Mouse (Mus musculus) neural tube, embryonic 13.5 days (tissue): ENCODE data around the gene Zfp398. TPM values are rescaled to one million over a fixed set of nuclear protein-coding genes. Genes with fewer than 3 reads are reported as not detected.

Experiments used
- ATAC-seq: fragments of 200-750 bp; cut with Nextera tagmentation; 2 replicates; pipeline ENCODE4 v1.8.0; 2017; ENCODE audit warnings: low read depth, mild to moderate bottlenecking, moderate TSS enrichment, moderate library complexity
- H3K27ac ChIP-seq: fragments of 300-500 bp; sonication (generic); replicated peaks from 2 replicates; pipeline ENCODE4 v1.5.1; 2015; ENCODE audit warnings: moderate library complexity, mild to moderate bottlenecking, inconsistent platforms
- H3K27me3 ChIP-seq: fragments of 300-500 bp; sonication (generic); 2 replicates; pipeline ENCODE4 v1.6.1; 2015; ENCODE audit warnings: mild to moderate bottlenecking, inconsistent platforms
- H3K36me3 ChIP-seq: fragments of 300-500 bp; sonication (generic); 2 replicates; pipeline ENCODE4 v1.6.1; 2015; ENCODE audit warnings: mild to moderate bottlenecking, inconsistent platforms
- H3K4me1 ChIP-seq: fragments of 300-500 bp; sonication (generic); replicated peaks from 2 replicates; pipeline ENCODE4 v1.6.1; 2015; ENCODE audit warnings: inconsistent platforms
- H3K4me2 ChIP-seq: fragments of 300-500 bp; sonication (generic); 2 replicates; pipeline ENCODE4 v1.6.1; 2015; ENCODE audit warnings: inconsistent platforms, mild to moderate bottlenecking, moderate library complexity
- H3K4me3 ChIP-seq: fragments of 300-500 bp; sonication (generic); 2 replicates; pipeline ENCODE4 v1.5.1; 2015; ENCODE audit warnings: mild to moderate bottlenecking, inconsistent platforms
- H3K9ac ChIP-seq: fragments of 300-500 bp; sonication (generic); 2 replicates; pipeline ENCODE4 v1.6.1; 2015; ENCODE audit warnings: moderate library complexity, mild to moderate bottlenecking, inconsistent platforms
- H3K9me3 ChIP-seq: fragments of 300-500 bp; sonication (generic); 2 replicates; pipeline ENCODE4 v1.6.1; 2016; ENCODE audit warnings: inconsistent platforms
- WGBS: fragments of 180-500 bp; shearing (Covaris S2); methylation state at CpG from one replicate; pipeline ENCODE4 v1.1.7; 2015; 5-methylcytosine and 5-hydroxymethylcytosine counted together
- polyA plus RNA-seq: library from polyadenylated mRNA; unstranded; fragments of >200 nt; fragmentation: Nextera tagmentation; extraction: Ambion mirVana; gene quantifications from 2 replicates; pipeline ENCODE4 v1.2.1, GENCODE M21; 2015

The Zfp398 gene
- polyA plus RNA-seq, 1 experiment from 2014 or later, result 15.7 TPM

GRCm38 (mm10) chr6:47877461-47878132, 42.1 kb downstream of the Zfp398 start:
- H3K4me3 ChIP-seq, result peak overlapping the region; percentile 93
- no peaks in the 10 kb centered on the region for H3K9me3 ChIP-seq
- peak overlapping the region; percentile 96 for H3K4me2 ChIP-seq
- peaks cover 21% of the 10 kb centered on the region for H3K4me1 ChIP-seq
- peak overlapping the region; percentile 96 for H3K9ac ChIP-seq
- peak; percentile 96 for ATAC-seq
- H3K27ac ChIP-seq, result peak overlapping the region; percentile 99
- H3K27me3 ChIP-seq, result no peaks in the 10 kb centered on the region
- H3K36me3 ChIP-seq, result peaks cover 30% of the 10 kb centered on the region
- under 1% methylated on average over 70 of the region's 71 CpGs for WGBS

DNA sequence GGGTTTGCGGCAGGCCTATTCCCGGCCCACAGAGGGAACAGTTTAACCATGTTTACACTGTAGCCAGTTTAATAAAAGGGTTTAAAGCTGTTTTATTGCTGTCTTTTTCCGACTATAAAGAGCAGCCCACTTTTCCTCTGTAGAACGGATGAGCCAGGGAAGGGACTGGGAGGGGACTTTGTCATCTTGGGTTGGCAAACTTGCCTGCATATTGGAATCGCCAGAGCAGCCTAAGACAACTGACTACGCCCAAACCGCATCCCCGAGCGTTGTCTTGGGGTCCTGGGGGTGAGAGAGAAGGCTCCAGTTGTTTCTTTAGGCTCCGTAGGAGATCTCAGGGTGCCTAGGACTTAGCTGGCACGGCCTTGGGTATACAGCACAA, 42.7 kb downstream of the Zfp398 start:
- Histone ChIP-seq H3K36me3 (peaks cover 36% of the 10 kb centered on the region), H3K9me3 (no peaks in the 10 kb centered on the region), H3K4me3 (peak overlapping the region; percentile 93), H3K4me1 (peaks cover 21% of the 10 kb centered on the region), H3K27me3 (no peaks in the 10 kb centered on the region), H3K27ac (peak overlapping the region; percentile 99), H3K9ac (peak overlapping the region; percentile 96), H3K4me2 (peak overlapping the region; percentile 96)
- ATAC-seq, result peak; percentile 12
- under 1% methylated on average over 11 of the region's 11 CpGs for WGBS

DNA sequence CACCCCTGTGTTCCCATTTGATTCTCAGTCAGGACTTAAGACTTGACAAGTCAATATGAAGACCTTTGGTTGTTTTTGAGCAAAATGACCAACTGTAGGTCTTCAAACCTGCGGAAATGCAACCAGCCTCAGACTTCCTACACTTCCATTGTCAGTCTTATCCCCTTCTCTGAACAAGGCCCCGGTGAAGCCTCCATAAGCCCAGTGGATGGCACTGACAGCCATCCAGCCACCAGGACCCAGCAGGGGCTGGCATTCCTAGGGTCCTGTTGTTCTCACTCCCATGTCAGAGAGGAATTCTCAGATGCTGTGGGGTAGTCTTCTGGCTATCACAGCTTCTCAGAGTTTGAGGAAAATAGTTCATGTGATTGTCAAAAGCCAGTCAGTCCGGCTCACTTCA, 43.1 kb downstream of the Zfp398 start:
- ATAC-seq, result no peak
- Histone ChIP-seq H3K27me3 (no peaks in the 10 kb centered on the region), H3K4me1 (peaks cover 21% of the 10 kb centered on the region), H3K27ac (peak overlapping the region; percentile 99), H3K4me3 (peak overlapping the region; percentile 93), H3K36me3 (peaks cover 40% of the 10 kb centered on the region), H3K4me2 (peak overlapping the region; percentile 96), H3K9ac (peak overlapping the region; percentile 96), H3K9me3 (no peaks in the 10 kb centered on the region)
- WGBS, result 47% methylated on average over 3 of the region's 3 CpGs

DNA sequence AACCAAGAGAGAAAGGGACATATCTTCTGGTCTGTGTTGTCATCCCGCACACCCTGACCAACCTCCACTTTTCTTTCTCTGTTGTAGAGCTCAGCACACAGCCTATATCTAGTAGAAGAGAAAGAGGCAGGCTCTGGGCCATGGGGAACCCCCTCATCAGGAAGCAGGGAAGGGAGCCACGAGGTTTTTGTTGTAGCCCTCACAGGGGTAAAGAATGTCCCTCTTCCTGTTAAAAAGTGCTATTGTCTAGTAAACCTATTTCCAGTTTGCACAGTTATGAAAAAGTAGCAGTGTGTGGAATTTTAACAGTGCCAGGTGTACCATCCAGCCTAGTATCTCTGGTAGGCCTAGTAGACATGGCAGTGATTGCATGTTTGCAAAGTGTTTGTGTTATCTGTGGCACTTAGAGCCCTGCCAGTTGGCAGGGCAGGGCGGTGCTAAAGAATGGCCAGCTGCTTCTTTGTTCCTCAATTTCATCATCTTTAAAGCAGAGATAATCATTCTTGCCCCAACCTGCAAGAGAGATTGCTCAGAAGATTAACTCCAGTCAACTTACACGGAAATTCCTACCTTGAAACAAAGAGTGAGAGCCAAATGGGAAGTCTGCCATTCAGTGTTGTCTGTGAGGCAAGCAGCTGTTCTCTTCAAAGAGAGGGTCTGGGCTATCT, 43.7 kb downstream of the Zfp398 start:
- H3K36me3 ChIP-seq, result peaks cover 46% of the 10 kb centered on the region
- no peaks in the 10 kb centered on the region for H3K9me3 ChIP-seq
- 72% methylated on average over 4 of the region's 4 CpGs for WGBS
- H3K27ac ChIP-seq, result no peak overlapping the region
- peak overlapping the region; percentile 96 for H3K4me2 ChIP-seq
- peaks cover 21% of the 10 kb centered on the region for H3K4me1 ChIP-seq
- no peaks in the 10 kb centered on the region for H3K27me3 ChIP-seq
- H3K9ac ChIP-seq, result peak overlapping the region; percentile 96
- H3K4me3 ChIP-seq, result peak overlapping the region; percentile 93
- no peak for ATAC-seq

DNA sequence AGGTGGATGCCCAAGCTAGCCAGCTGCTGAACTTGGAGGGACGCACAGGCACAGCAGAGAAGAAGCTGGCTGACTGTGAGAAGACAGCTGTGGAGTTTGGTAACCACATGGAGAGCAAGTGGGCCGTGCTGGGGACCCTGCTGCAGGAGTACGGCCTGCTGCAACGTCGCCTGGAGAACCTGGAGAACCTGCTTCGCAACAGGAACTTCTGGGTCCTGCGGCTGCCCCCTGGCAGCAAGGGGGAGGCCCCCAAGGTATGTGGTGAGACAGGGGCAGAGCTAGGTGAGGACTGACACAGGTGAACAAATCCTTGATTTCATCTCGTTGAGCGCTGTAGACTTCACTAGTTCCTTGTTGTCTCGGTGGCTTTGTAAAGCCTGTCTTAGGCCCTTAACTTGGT, 44.7 kb downstream of the Zfp398 start:
- H3K4me2 ChIP-seq, result 0 out of 2 replicates have a peak overlapping the region, but pooled peaks have one; percentile 96
- peaks cover 21% of the 10 kb centered on the region for H3K4me1 ChIP-seq
- no peak for ATAC-seq
- H3K27me3 ChIP-seq, result no peaks in the 10 kb centered on the region
- H3K4me3 ChIP-seq, result no peak overlapping the region
- H3K9ac ChIP-seq, result no peak overlapping the region
- no peaks in the 10 kb centered on the region for H3K9me3 ChIP-seq
- H3K27ac ChIP-seq, result no peak overlapping the region
- H3K36me3 ChIP-seq, result peaks cover 55% of the 10 kb centered on the region
- WGBS, result 97% methylated on average over 10 of the region's 10 CpGs

DNA sequence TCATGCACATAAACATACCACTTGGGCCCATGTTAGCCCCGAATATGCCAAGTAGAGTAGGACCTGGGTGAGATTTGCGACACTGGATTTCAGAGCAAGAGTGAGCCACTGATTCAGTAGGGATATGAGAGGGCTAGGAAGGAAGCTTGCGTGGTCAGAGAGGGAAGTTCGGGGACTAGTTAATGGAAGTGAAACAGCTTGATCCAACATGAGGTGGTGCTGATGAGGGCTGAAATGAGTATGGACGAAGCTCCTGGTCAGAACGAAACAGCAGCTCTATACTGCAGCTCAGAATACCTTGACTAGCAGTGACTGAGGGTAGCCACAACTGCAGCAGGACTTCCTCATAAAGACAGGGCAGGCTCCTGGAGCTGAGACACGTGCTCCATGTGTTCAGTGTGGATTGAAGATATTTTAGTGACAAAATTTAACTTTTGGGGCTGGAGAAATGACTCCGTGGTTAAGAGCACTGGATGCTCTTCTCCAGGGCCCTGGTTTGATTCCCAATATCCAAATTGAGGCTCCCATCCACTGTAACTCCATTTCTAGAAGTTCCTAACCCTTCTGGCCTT, 53.4 kb downstream of the Zfp398 start:
- H3K9ac ChIP-seq, result no peak overlapping the region
- ATAC-seq, result no peak
- H3K27me3 ChIP-seq, result no peaks in the 10 kb centered on the region
- 89% methylated on average over 8 of the region's 8 CpGs for WGBS
- H3K27ac ChIP-seq, result no peak overlapping the region
- H3K4me3 ChIP-seq, result no peak overlapping the region
- no peaks in the 10 kb centered on the region for H3K4me1 ChIP-seq
- H3K9me3 ChIP-seq, result no peaks in the 10 kb centered on the region
- H3K36me3 ChIP-seq, result peaks cover 92% of the 10 kb centered on the region
- H3K4me2 ChIP-seq, result no peak overlapping the region

- no peaks in the 10 kb centered on the region for H3K4me1 ChIP-seq
- H3K27ac ChIP-seq, result no peak overlapping the region
- H3K9ac ChIP-seq, result no peak overlapping the region
- H3K9me3 ChIP-seq, result no peaks in the 10 kb centered on the region
- no peak overlapping the region for H3K4me2 ChIP-seq
- H3K36me3 ChIP-seq, result peaks cover 72% of the 10 kb centered on the region
- H3K4me3 ChIP-seq, result no peak overlapping the region
- ATAC-seq, result no peak
- H3K27me3 ChIP-seq, result peaks cover 21% of the 10 kb centered on the region
- 96% methylated on average over 6 of the region's 6 CpGs for WGBS
Observed at GRCm38 (mm10) chr6:47899416-47899815, 64.0 kb downstream of the Zfp398 start.

DNA sequence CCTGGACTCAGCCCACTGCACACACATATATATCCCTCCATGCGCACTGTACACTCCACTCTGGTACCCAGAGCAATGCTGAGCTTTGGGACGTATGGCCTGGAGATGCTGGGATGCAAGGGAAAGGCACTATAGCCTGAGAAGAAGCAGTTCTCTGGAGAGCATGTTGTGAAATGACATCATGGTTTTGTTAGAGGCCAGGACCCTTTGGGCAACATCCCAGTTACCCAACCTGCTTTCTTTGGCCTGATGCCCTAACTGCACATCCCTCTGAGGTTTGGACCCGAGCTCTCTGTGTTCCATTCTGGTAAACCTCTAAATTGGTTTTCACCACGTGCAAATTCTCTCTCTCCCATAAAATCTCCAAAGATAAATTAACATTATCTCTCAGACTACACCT, 68.1 kb downstream of the Zfp398 start:
- H3K36me3 ChIP-seq, result peaks cover 96% of the 10 kb centered on the region
- H3K4me3 ChIP-seq, result no peak overlapping the region
- H3K9ac ChIP-seq, result no peak overlapping the region
- H3K9me3 ChIP-seq, result no peaks in the 10 kb centered on the region
- WGBS, result 73% methylated on average over 4 of the region's 4 CpGs
- peaks cover 21% of the 10 kb centered on the region for H3K27me3 ChIP-seq
- H3K4me1 ChIP-seq, result no peaks in the 10 kb centered on the region
- ATAC-seq, result no peak
- H3K4me2 ChIP-seq, result no peak overlapping the region
- H3K27ac ChIP-seq, result no peak overlapping the region

- WGBS, result 42% methylated on average over 19 of the region's 19 CpGs
- peaks cover 21% of the 10 kb centered on the region for H3K27me3 ChIP-seq
- H3K9me3 ChIP-seq, result no peaks in the 10 kb centered on the region
- H3K4me1 ChIP-seq, result no peaks in the 10 kb centered on the region
- no peak overlapping the region for H3K27ac ChIP-seq
- ATAC-seq, result no peak; the same call in 1 of the 2 replicates
- no peak overlapping the region for H3K4me2 ChIP-seq
- H3K4me3 ChIP-seq, result no peak overlapping the region
- peaks cover 89% of the 10 kb centered on the region for H3K36me3 ChIP-seq
- no peak overlapping the region for H3K9ac ChIP-seq
Observed at GRCm38 (mm10) chr6:47904361-47904760, 68.9 kb downstream of the Zfp398 start.

DNA sequence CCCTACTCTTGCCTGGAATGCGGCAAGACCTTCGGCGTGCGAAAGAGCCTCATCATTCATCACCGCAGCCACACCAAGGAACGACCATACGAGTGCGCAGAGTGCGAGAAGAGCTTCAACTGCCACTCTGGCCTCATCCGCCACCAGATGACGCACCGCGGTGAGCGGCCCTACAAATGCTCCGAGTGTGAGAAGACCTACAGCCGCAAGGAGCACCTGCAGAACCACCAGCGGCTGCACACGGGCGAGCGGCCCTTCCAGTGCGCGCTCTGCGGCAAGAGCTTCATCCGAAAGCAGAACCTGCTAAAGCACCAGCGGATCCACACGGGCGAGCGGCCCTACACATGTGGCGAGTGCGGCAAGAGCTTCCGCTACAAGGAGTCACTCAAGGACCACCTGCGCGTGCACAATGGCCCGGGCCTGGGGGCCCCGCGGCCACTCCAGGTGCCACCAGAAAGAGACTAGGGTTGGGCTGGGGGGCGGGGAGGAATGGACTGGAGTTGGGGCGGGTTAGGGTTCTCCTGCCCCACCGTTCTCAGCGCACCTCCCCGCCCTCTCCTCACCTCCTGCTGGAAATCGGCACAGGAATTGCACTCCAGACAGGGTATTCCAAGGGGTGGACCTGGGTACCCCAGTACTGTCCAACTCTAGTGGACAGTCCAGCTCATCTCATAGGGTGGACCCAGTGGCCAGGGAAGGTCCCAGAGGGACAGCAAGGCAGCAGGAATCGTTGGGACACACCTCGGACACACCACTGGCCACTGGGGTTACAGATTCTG, 69.6 kb downstream of the Zfp398 start:
- no peak overlapping the region for H3K4me3 ChIP-seq
- H3K4me1 ChIP-seq, result no peaks in the 10 kb centered on the region
- peaks cover 81% of the 10 kb centered on the region for H3K36me3 ChIP-seq
- no peak overlapping the region for H3K27ac ChIP-seq
- peak; percentile 24; the same call in 1 of the 2 replicates for ATAC-seq
- no peak overlapping the region for H3K4me2 ChIP-seq
- H3K9me3 ChIP-seq, result no peaks in the 10 kb centered on the region
- H3K27me3 ChIP-seq, result peaks cover 21% of the 10 kb centered on the region
- WGBS, result 50% methylated on average over 44 of the region's 44 CpGs
- H3K9ac ChIP-seq, result no peak overlapping the region

DNA sequence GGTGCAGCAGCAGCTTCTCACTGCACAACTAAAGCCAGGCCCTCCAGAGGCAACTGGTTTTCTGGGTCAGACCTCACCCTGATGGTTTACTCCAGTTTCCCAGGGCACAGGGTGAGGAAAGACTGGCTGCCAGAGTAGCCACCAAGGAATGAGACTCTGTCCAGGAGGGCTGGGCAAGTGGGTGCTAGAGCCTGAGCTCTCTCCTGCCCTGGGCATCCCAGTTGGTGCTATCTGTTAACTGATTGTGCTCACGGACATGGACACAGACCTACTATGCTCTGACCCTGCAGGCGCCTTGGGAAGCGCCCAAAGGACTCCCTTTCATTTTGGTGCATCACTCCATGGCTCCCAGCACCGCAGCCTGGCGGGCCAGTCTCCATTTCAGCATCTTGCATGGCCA, 70.9 kb downstream of the Zfp398 start:
- Histone ChIP-seq H3K36me3 (peaks cover 69% of the 10 kb centered on the region), H3K4me2 (no peak overlapping the region), H3K4me1 (no peaks in the 10 kb centered on the region), H3K9me3 (no peaks in the 10 kb centered on the region), H3K9ac (no peak overlapping the region), H3K4me3 (no peak overlapping the region), H3K27me3 (peaks cover 21% of the 10 kb centered on the region), H3K27ac (no peak overlapping the region)
- ATAC-seq, result no peak
- 99% methylated on average over 5 of the region's 5 CpGs for WGBS

GRCm38 (mm10) chr6:47909007-47909406, 73.5 kb downstream of the Zfp398 start:
- Histone ChIP-seq H3K27ac (no peak overlapping the region), H3K36me3 (peaks cover 43% of the 10 kb centered on the region), H3K9me3 (no peaks in the 10 kb centered on the region), H3K27me3 (0 out of 2 replicates have a peak, but pooled peaks cover 4% of the 10 kb centered on the region), H3K4me3 (no peak overlapping the region), H3K9ac (no peak overlapping the region), H3K4me2 (no peak overlapping the region), H3K4me1 (no peaks in the 10 kb centered on the region)
- 96% methylated on average over 1 of the region's 1 CpGs for WGBS
- ATAC-seq, result no peak
